Mouse (Mus musculus) retina, postnatal 1 day (tissue): ENCODE data around the gene Rasl12.

Experiments
- DNase-seq: peaks from one replicate; pipeline ENCODE4 v3.0.0-alpha.2; 2012

Rasl12 gene

GRCm38 (mm10) chr9:65398279-65398678 is at the start of gene Rasl12:
Gene Rasl12, plus strand, starts transcription at chr9:65398506.
- DNase-seq: peak; percentile 86

GRCm38 (mm10) chr9:65353251-65353650 is 45.1 kb upstream of the Rasl12 start:
- DNase-seq: no peak

- no peak for DNase-seq
These were observed 41.7 kb upstream of the Rasl12 start for GRCm38 (mm10) chr9:65356561-65356960.

GRCm38 (mm10) chr9:65356971-65357370 is 41.3 kb upstream of the Rasl12 start:
- no peak for DNase-seq

- DNase-seq: no peak
These were observed 39.3 kb upstream of the Rasl12 start for GRCm38 (mm10) chr9:65358956-65359480.

GRCm38 (mm10) chr9:65360641-65361448 is 37.5 kb upstream of the Rasl12 start, which contains the start of gene Ubap1l:
Gene Ubap1l, plus strand, starts transcription at chr9:65361041.
- DNase-seq: peak; percentile 74

- peak; percentile 84 for DNase-seq
These were observed 34.6 kb upstream of the Rasl12 start for GRCm38 (mm10) chr9:65363684-65364083.

- DNase-seq: no peak
These were observed 32.6 kb upstream of the Rasl12 start for GRCm38 (mm10) chr9:65365721-65366120.

GRCm38 (mm10) chr9:65371756-65372155 is 26.6 kb upstream of the Rasl12 start:
- no peak for DNase-seq

GRCm38 (mm10) chr9:65372449-65372848 is 25.9 kb upstream of the Rasl12 start:
- DNase-seq: no peak

- DNase-seq: no peak
These were observed 23.7 kb upstream of the Rasl12 start for GRCm38 (mm10) chr9:65374468-65375162.

- DNase-seq: no peak
These were observed 23.0 kb upstream of the Rasl12 start for GRCm38 (mm10) chr9:65375163-65375934.

- no peak for DNase-seq
These were observed 17.2 kb upstream of the Rasl12 start for GRCm38 (mm10) chr9:65381017-65381590.

- DNase-seq: no peak
These were observed 16.1 kb upstream of the Rasl12 start for GRCm38 (mm10) chr9:65382031-65382750.

- DNase-seq: no peak
These were observed 15.6 kb upstream of the Rasl12 start for GRCm38 (mm10) chr9:65382751-65383097.

- no peak for DNase-seq
These were observed 14.0 kb upstream of the Rasl12 start for GRCm38 (mm10) chr9:65384276-65384675.

- peak; percentile 65 for DNase-seq
These were observed 11.7 kb upstream of the Rasl12 start for GRCm38 (mm10) chr9:65386373-65387140.

- DNase-seq: peak; percentile 65
These were observed 7.3 kb upstream of the Rasl12 start for GRCm38 (mm10) chr9:65390752-65391612.

GRCm38 (mm10) chr9:65391613-65391964 is 6.7 kb upstream of the Rasl12 start, which contains the start of gene Kbtbd13:
Gene Kbtbd13, minus strand, starts transcription at chr9:65391652.
- DNase-seq: no peak
